Mouse (Mus musculus): ENCODE data around the gene Abca1.

- no peak for TF ChIP-seq MAFK (IDR thresholded peaks at IDR 0.05; ENCODE audit: insufficient read depth, low read depth, low read length)
- no peak for TF ChIP-seq HCFC1 (IDR thresholded peaks at IDR 0.05; ENCODE audit: borderline replicate concordance, insufficient read depth, low read length)
- TF ChIP-seq ZC3H11A (IDR thresholded peaks at IDR 0.05; ENCODE audit: borderline replicate concordance, low read depth, low read length) = no peak
Measured at GRCm38 (mm10) chr4:53134816-53135215, 24.9 kb downstream of the Abca1 start.

Measured in ES-E14 (cell line).